Mouse (Mus musculus) kidney, adult 11 months (tissue): ENCODE results near the gene Ndufs7.
A peak's percentile ranks its signal among the peaks of the same experiment; 100 is the strongest.

Experiments
- DNase-seq: peaks from one replicate; pipeline ENCODE4 v3.0.0; 2022

Gene Ndufs7

GRCm38 (mm10) chr10:80295618-80296425 lies 46.9 kb downstream of the Ndufs7 start, which contains the start of gene Apc2:
Gene Apc2, plus strand, starts transcription at chr10:80295977.
- peak; percentile 75 for DNase-seq

GRCm38 (mm10) chr10:80296824-80297223 lies 47.9 kb downstream of the Ndufs7 start:
- DNase-seq: no peak

DNA sequence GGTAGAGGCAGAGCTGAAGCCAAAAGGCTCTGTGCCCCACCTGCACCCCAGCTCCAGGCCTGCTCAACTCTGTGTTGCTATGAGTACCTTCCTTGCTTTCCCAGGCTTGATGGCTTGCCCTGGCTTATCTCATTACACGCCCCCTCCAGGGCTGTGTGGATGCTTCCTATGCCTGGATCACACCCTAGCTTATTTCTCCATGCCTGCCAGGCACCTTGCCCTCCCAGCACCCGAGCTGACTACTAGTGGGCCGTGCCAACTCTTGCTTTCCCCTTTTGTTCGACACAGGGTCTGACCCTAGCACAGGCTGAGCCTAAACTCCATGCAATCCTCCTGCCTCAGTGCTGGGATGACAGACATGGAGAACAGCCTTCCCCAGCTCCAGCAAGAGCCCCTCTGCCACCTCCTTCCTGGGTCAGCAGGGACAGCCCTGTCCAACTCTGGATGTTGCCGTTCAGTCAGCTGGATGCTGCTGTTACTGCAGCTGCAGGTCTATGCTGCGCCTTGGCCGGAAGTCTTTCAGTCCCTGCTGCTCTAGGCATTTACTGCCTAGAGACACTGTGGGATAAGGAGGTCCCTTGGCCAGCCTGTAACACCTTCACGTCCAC lies 48.7 kb downstream of the Ndufs7 start:
- DNase-seq: no peak

DNA sequence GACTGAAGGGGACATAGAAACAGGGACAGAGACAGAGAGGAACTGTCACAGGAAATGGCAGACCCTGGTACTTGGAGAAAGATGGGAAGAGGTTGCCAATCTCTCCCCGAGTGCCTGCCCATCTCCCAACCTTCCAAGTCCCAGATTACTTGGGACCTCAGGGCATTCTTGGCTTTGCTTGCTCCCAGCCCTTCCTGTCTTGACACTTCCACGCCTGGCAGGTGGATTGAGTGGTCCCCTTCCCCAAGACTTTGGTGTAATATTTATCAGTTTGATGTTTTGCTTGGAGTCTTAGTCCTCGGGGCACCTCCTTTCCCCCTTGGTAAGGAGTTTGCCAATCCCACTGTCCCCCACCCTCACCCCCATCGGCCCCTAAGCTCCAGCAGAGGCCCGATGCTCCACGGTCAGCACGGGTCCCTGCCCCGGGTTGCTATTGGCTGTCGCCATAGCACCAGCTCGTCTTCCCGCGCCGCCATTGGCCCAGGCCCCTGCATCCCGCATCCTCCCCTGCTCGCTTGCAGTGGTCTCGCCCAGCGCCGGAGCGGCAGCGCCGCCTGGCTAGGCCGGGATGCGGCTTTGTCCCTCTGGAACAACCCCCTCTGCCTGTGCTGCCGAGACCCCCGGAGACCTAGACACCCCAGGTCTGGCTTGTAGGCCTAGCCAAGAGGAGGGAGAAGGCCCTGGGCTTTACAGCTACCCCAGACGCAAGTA lies 49.8 kb downstream of the Ndufs7 start:
- no peak for DNase-seq

DNA sequence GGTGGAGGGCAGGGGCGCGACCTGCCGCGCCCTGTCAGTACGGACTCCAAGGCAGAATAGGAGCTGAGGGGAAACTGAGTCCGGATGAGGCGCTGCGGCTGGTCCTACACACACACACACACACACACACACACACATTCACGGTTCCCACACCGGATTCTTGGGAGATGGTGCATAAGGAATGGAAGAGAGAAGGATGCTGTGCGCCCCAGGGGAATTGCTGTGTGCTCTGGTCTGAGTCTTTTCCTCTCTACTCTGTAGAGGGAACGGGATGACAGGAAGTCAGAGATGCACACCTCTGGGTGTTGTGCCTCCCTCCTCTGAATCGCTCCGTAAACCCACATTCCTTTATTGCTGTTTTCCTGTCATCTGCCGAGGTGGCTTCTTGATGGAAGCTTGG lies 50.4 kb downstream of the Ndufs7 start:
- DNase-seq: no peak

DNA sequence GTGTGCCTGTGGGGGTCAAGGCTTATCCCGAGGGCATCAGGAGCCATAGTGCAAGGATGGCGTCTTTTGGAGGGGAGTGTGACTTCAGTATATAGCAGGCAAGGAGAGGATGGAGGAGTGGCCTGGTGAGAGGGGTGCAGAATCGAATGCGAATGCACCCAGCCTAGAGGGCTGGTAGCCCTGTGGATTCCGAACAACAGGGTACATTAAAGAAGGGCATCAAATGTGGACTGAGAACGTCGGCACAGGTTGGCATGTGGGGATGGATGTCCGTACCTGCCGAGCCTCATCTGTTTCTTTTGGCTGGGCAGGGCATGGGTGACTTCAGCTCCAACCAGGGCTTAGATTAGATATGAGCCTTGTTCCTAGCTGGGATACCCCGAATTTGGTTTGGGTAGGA lies 50.9 kb downstream of the Ndufs7 start:
- no peak for DNase-seq

DNA sequence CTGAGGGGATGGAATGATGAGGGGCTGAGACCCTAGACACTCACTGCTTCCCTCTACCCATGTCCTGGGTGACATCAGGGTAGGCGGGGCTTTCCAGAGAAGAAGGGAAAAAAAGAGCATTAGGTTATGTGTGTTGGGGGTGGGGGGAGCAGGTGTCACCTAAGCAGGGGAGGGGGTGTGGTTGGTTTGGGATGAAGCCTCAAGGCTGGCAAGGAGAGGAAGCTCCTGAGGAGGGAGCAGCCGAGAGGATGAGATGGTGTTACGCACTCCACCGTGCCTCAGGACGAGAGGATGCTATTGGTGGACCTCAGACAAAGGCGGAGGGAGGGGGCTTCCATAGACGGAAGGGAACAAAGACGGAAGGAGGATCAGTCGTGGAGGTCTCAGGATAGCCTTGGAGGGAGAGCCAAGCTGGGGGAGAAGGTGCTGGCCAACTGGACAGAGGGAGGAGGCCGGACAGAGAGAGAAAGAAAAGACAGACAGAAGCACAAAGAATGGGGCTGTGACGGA lies 51.8 kb downstream of the Ndufs7 start:
- no peak for DNase-seq

- no peak for DNase-seq
Observed at GRCm38 (mm10) chr10:80301256-80302081, 52.5 kb downstream of the Ndufs7 start.

- no peak for DNase-seq
Observed at GRCm38 (mm10) chr10:80302082-80302355, 53.1 kb downstream of the Ndufs7 start.

DNA sequence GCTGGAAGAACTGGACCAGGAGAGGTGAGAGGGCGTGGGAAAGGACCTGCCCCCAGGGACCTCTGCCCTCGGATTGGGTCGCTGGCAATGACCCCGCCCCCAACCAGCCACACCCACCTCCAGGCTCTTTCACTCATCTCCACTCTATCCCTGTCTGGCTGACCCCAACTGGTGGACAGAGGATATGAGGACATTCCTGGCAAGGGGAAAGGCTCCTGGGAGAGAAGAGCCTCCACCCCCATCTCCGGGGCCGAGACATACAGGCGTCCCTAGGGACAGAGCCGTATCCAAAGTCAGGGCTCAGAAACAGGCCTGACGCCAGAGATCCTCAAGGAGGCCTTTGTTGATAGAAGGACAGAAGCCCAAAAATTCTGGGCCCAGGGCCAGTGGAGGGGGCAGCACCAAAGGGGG lies 53.6 kb downstream of the Ndufs7 start:
- DNase-seq: peak; percentile 72

GRCm38 (mm10) chr10:80304458-80304857 lies 55.5 kb downstream of the Ndufs7 start:
- no peak for DNase-seq

GRCm38 (mm10) chr10:80304862-80305261 lies 55.9 kb downstream of the Ndufs7 start:
- DNase-seq: no peak
